Mouse (Mus musculus) CH12.LX (cell line): ENCODE results near the gene Ldb3. TPM values are rescaled to one million over a fixed set of nuclear protein-coding genes. Genes with fewer than 3 reads are reported as not detected.

Source experiments
- DNase-seq: peaks from one replicate; pipeline ENCODE4 v3.0.0-alpha.2; 2013; ENCODE audit errors: extremely low read depth
- H3K27ac ChIP-seq: 2 replicates; pipeline ENCODE4 v1.5.1; 2012; ENCODE audit warnings: low read depth, mild to moderate bottlenecking, control low read depth, moderate library complexity; ENCODE audit not compliant: insufficient read depth
- H3K27me3 ChIP-seq: replicated peaks from 2 replicates; pipeline ENCODE3; 2012; ENCODE audit warnings: inconsistent platforms
- H3K36me3 ChIP-seq, 2 experiments: replicated peaks in 1 of 2; 2 replicates each; pipeline versions ENCODE3 to v1.6.1; 2012; ENCODE audit warnings: inconsistent platforms in 1 of 2, low read length in 1 of 2, mild to moderate bottlenecking in 1 of 2, mixed read lengths in 1 of 2, moderate library complexity in 1 of 2; ENCODE audit not compliant: control insufficient read depth in 1 of 2, insufficient read depth in 1 of 2
- H3K4me1 ChIP-seq, 2 experiments: 2 replicates each; pipeline ENCODE4 v1.6.1; 2012; ENCODE audit warnings: inconsistent platforms in 1 of 2, moderate library complexity in 1 of 2; ENCODE audit not compliant: insufficient read depth in 2 of 2, control insufficient read depth in 1 of 2
- H3K4me2 ChIP-seq: 2 replicates; pipeline ENCODE4 v1.6.1; 2012; ENCODE audit warnings: low read depth, mild to moderate bottlenecking, control low read depth; ENCODE audit not compliant: poor library complexity, insufficient read depth, severe bottlenecking
- H3K4me3 ChIP-seq, 3 experiments: fragments of 150-350 bp in 1 of 3; sonication (generic) in 1 of 3; replicated peaks in 1 of 3; 2 replicates each; pipeline versions ENCODE3 to v1.5.1; 2011 to 2012; ENCODE audit warnings: low read depth in 2 of 3, low read length in 2 of 3, mild to moderate bottlenecking in 2 of 3, moderate library complexity in 2 of 3, control low read depth in 1 of 3, improper control_type of control experiment in 1 of 3, inconsistent platforms in 1 of 3, mixed read lengths in 1 of 3; ENCODE audit not compliant: poor library complexity in 1 of 3
- H3K79me2 ChIP-seq: replicated peaks from 2 replicates; pipeline ENCODE4 v1.6.1; 2012; ENCODE audit warnings: mild to moderate bottlenecking, moderate library complexity; ENCODE audit not compliant: control insufficient read depth, poor library complexity, insufficient read depth, severe bottlenecking; ENCODE audit errors: extremely low read depth
- H3K9ac ChIP-seq: 2 replicates; pipeline ENCODE4 v1.6.1; 2012; ENCODE audit warnings: low read depth, mild to moderate bottlenecking, control low read depth, moderate library complexity; ENCODE audit not compliant: insufficient read depth
- H3K9me3 ChIP-seq: replicated peaks from 2 replicates; pipeline ENCODE3; 2012; ENCODE audit warnings: low read length, inconsistent platforms, mixed read lengths
- CHD1 ChIP-seq: IDR thresholded peaks from 2 replicates; pipeline ENCODE4 v1.6.1; 2012; ENCODE audit warnings: low read depth, low read length, improper control_type of control experiment, inconsistent platforms
- CHD2 ChIP-seq: IDR thresholded peaks from 2 replicates; pipeline ENCODE4 v1.6.1; 2011; ENCODE audit warnings: low read length, improper control_type of control experiment
- CTCF ChIP-seq, 2 experiments: IDR thresholded peaks in 1 of 2; conservative IDR thresholded peaks in 1 of 2; 2 replicates each; pipeline ENCODE4 v1.5.1; 2011 to 2012; ENCODE audit warnings: low read depth in 2 of 2, low read length in 2 of 2, improper control_type of control experiment in 1 of 2, inconsistent platforms in 1 of 2, mild to moderate bottlenecking in 1 of 2, moderate library complexity in 1 of 2
- ELF1 ChIP-seq: IDR thresholded peaks from 2 replicates; pipeline ENCODE4 v1.6.1; 2014; ENCODE audit warnings: low read depth, mild to moderate bottlenecking, inconsistent platforms, low read length, improper control_type of control experiment
- ETS1 ChIP-seq: conservative IDR thresholded peaks from 2 replicates; pipeline ENCODE4 v1.6.1; 2012; ENCODE audit warnings: low read depth, mild to moderate bottlenecking, inconsistent platforms, low read length, improper control_type of control experiment, moderate library complexity
- HCFC1 ChIP-seq: IDR thresholded peaks from 2 replicates; pipeline ENCODE4 v1.6.1; 2012; ENCODE audit warnings: low read depth, mild to moderate bottlenecking, inconsistent platforms, low read length, improper control_type of control experiment
- IRF4 ChIP-seq: IDR thresholded peaks from 2 replicates; pipeline ENCODE4 v1.6.1; 2014; ENCODE audit warnings: low read depth, mild to moderate bottlenecking, inconsistent platforms, low read length, improper control_type of control experiment
- JUN ChIP-seq: IDR thresholded peaks from 2 replicates; pipeline ENCODE4 v1.6.1; 2011; ENCODE audit warnings: low read depth, mild to moderate bottlenecking, low read length, improper control_type of control experiment, moderate library complexity; ENCODE audit not compliant: insufficient read depth
- MAX ChIP-seq: IDR thresholded peaks from 2 replicates; pipeline ENCODE4 v1.6.1; 2011; ENCODE audit warnings: low read length, improper control_type of control experiment
- MAZ ChIP-seq: IDR thresholded peaks from 2 replicates; pipeline ENCODE4 v1.6.1; 2012; ENCODE audit warnings: low read depth, mild to moderate bottlenecking, inconsistent platforms, low read length, improper control_type of control experiment, moderate library complexity
- NELFE ChIP-seq: IDR thresholded peaks from 2 replicates; pipeline ENCODE4 v1.6.1; 2011; ENCODE audit warnings: low read depth, low read length, improper control_type of control experiment
- NRF1 ChIP-seq: IDR thresholded peaks from 2 replicates; pipeline ENCODE4 v1.6.1; 2014; ENCODE audit warnings: low read depth, mild to moderate bottlenecking, inconsistent platforms, low read length, improper control_type of control experiment, moderate library complexity
- PAX5 ChIP-seq: IDR thresholded peaks from 2 replicates; pipeline ENCODE4 v1.6.1; 2012; ENCODE audit warnings: low read length, inconsistent platforms, mixed read lengths
- POLR2A ChIP-seq: IDR thresholded peaks from 2 replicates; pipeline ENCODE4 v1.6.1; 2011; ENCODE audit warnings: low read depth, mild to moderate bottlenecking, improper control_type of control experiment, low read length
- POLR2AphosphoS2 ChIP-seq: IDR thresholded peaks from 2 replicates; pipeline ENCODE4 v1.6.1; 2011; ENCODE audit warnings: low read depth, low read length, improper control_type of control experiment
- RAD21 ChIP-seq: IDR thresholded peaks from 2 replicates; pipeline ENCODE4 v1.6.1; 2011; ENCODE audit warnings: low read depth, mild to moderate bottlenecking, low read length, improper control_type of control experiment, moderate library complexity
- SIN3A ChIP-seq: IDR thresholded peaks from 2 replicates; pipeline ENCODE4 v1.6.1; 2012; ENCODE audit warnings: low read length, improper control_type of control experiment, inconsistent platforms
- TCF12 ChIP-seq: IDR thresholded peaks from 2 replicates; pipeline ENCODE4 v1.6.1; 2014; ENCODE audit warnings: low read depth, mild to moderate bottlenecking, inconsistent platforms, low read length, improper control_type of control experiment
- UBTF ChIP-seq: IDR thresholded peaks from 2 replicates; pipeline ENCODE4 v1.6.1; 2012; ENCODE audit warnings: low read depth, mild to moderate bottlenecking, inconsistent platforms, low read length, improper control_type of control experiment, moderate library complexity
- USF1 ChIP-seq: IDR thresholded peaks from 2 replicates; pipeline ENCODE4 v1.6.1; 2014; ENCODE audit warnings: low read depth, mild to moderate bottlenecking, inconsistent platforms, low read length, improper control_type of control experiment
- USF2 ChIP-seq: conservative IDR thresholded peaks from 2 replicates; pipeline ENCODE4 v1.6.1; 2011; ENCODE audit warnings: low read depth, low read length, improper control_type of control experiment
- ZMIZ1 ChIP-seq: IDR thresholded peaks from 2 replicates; pipeline ENCODE4 v1.6.1; 2012; ENCODE audit warnings: low read depth, mild to moderate bottlenecking, inconsistent platforms, low read length, improper control_type of control experiment
- ZNF384 ChIP-seq: IDR thresholded peaks from 2 replicates; pipeline ENCODE4 v1.6.1; 2012; ENCODE audit warnings: low read depth, low read length, improper control_type of control experiment, inconsistent platforms
- dilution Hi-C: fragments of 300-500 bp; cut with MboI; formaldehyde crosslinking; loops from 2 replicates; pipeline ENCODE4 v1.14.3; 2020; ENCODE audit warnings: low sequenced_read_pairs; ENCODE audit not compliant: extremely low pct_unique_long_range_greater_than_20kb, extremely low pct_ligation_motif_present
- in situ Hi-C: fragments of 300-500 bp; cut with MboI; formaldehyde crosslinking; loops from 3 replicates; pipeline ENCODE4 v1.14.3; 2019; ENCODE audit warnings: low sequenced_read_pairs, low pct_ligation_motif_present, low pct_unique_long_range_greater_than_20kb, mixed read lengths
- polyA plus RNA-seq: library from polyadenylated mRNA; unstranded; fragments of >175 nt; gene quantifications from 2 replicates; pipeline ENCODE4 v1.2.1, GENCODE M21; 2012; ENCODE audit warnings: low read depth; ENCODE audit not compliant: insufficient read length
- total RNA-seq, 2 experiments: library from RNA; depleted of rRNA; stranded (reverse); fragments of 300-350 nt in 1 of 2; fragments of >200 nt in 1 of 2; gene quantifications; 2 replicates each; pipeline ENCODE4 v1.2.3; 2012 to 2014

Ldb3 gene
- total and polyA plus RNA-seq, 3 experiments = 0.08 TPM; not detected in 2

- peak overlapping the region; percentile 84 for H3K9ac ChIP-seq
- in situ Hi-C loops = loop anchor here (5.0 kb wide), 1 partner anchor 45 kb away; no protein-coding TSS in a partner anchor
- no peaks in the 10 kb centered on the region for H3K9me3 ChIP-seq
- H3K27me3 ChIP-seq = no peaks in the 10 kb centered on the region
- H3K4me3 ChIP-seq = peak overlapping the region; percentile 87 to 93 (median 92)
- TF ChIP-seq UBTF = peak; percentile 98
- TF ChIP-seq POLR2AphosphoS2 = no peak
- TF ChIP-seq ZNF384 = peak; percentile 34; the same call in 1 of the 2 replicates
- no peak for TF ChIP-seq IRF4
- TF ChIP-seq JUN = no peak
- peak; percentile 43; the same call in 1 of the 2 replicates for TF ChIP-seq SIN3A
- peak overlapping the region; percentile 65 for H3K27ac ChIP-seq
- H3K79me2 ChIP-seq = peaks cover 45% of the 10 kb centered on the region
- no peaks in the 10 kb centered on the region for H3K36me3 ChIP-seq
- DNase-seq = no peak
- H3K4me2 ChIP-seq = no peak overlapping the region
- H3K4me1 ChIP-seq = peaks cover 0 to 47% of the 10 kb centered on the region in 2 experiments; a peak in 3 of 4 replicates
- dilution Hi-C loops = no loop called here
Observed at GRCm38 (mm10) chr14:34501804-34502474, 86.5 kb downstream of the Ldb3 start.

DNA sequence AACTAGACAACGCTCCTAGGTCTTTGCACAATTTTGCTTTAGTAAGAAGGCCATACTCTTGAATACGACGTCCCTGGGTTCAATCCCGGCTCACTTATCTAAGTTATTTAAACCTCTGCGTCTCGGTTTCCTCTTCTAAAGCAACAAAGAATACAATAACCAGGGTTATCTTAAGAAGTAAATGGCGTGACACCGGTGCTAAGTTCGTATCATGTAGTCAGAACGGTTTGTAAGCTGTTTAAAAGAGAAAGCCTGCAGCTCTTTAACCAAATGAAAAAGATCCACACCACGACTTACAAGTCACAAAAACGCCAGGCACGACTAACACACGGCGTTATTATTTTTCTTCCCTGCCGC is 87.1 kb downstream of the Ldb3 start:
- Histone ChIP-seq H3K36me3 (no peaks in the 10 kb centered on the region), H3K4me3 (peak overlapping the region; percentile 87 to 93 (median 92)), H3K4me2 (peak overlapping the region; percentile 92), H3K79me2 (peaks cover 49% of the 10 kb centered on the region), H3K27me3 (no peaks in the 10 kb centered on the region), H3K9me3 (no peaks in the 10 kb centered on the region), H3K4me1 (peaks cover 0 to 52% of the 10 kb centered on the region in 2 experiments; a peak in 3 of 4 replicates), H3K27ac (0 out of 2 replicates have a peak overlapping the region, but pooled peaks have one; percentile 17), H3K9ac (peak overlapping the region; percentile 84)
- TF ChIP-seq NELFE (no peak), ZMIZ1 (0 out of 2 replicates have a peak, but pooled peaks have one; percentile 3)
- in situ Hi-C loops (loop anchor here (5.0 kb wide), 1 partner anchor 46 kb away; no protein-coding TSS in a partner anchor), dilution Hi-C loops (no loop called here)
- DNase-seq = no peak

GRCm38 (mm10) chr14:34500309-34500708 is 88.2 kb downstream of the Ldb3 start:
- DNase-seq = no peak
- Histone ChIP-seq H3K27ac (no peak overlapping the region), H3K4me1 (peaks cover 0 to 61% of the 10 kb centered on the region in 2 experiments; a peak in 3 of 4 replicates), H3K9ac (no peak overlapping the region), H3K36me3 (no peaks in the 10 kb centered on the region), H3K4me3 (peak overlapping the region in 1 of 3 experiments; percentile 92), H3K9me3 (no peaks in the 10 kb centered on the region), H3K79me2 (peaks cover 59% of the 10 kb centered on the region), H3K4me2 (peak overlapping the region; percentile 92), H3K27me3 (no peaks in the 10 kb centered on the region)
- TF ChIP-seq CTCF (conservative IDR thresholded peaks at IDR 0.05 in 1 of 2, IDR thresholded peaks at IDR 0.05 in 1 of 2; ENCODE audit: low read depth in 2 of 2, low read length in 2 of 2) = no peak
- no peak for TF ChIP-seq CHD2
- TF ChIP-seq CHD1 = no peak
- no peak for TF ChIP-seq PAX5
- TF ChIP-seq HCFC1 = no peak
- no peak for TF ChIP-seq USF1
- TF ChIP-seq MAX = no peak
- no peak for TF ChIP-seq ETS1
- no peak for TF ChIP-seq SIN3A
- no peak for TF ChIP-seq POLR2AphosphoS2
- TF ChIP-seq USF2 = no peak
- TF ChIP-seq MAZ = no peak
- TF ChIP-seq RAD21 = no peak
- no peak for TF ChIP-seq TCF12
- no peak for TF ChIP-seq NRF1
- no peak for TF ChIP-seq NELFE
- no peak for TF ChIP-seq POLR2A
- no peak for TF ChIP-seq ELF1
- in situ Hi-C loops (loop anchor here (5.0 kb wide), 1 partner anchor 47 kb away; no protein-coding TSS in a partner anchor), dilution Hi-C loops (no loop called here)
